Mouse (Mus musculus) telencephalon, adult 2 months (tissue): ENCODE measurements around the gene Cnpy1.

ENCODE experiments used
- DNase-seq: peaks from one replicate; pipeline ENCODE4 v3.0.0-alpha.2; 2011; ENCODE audit warnings: low read depth, low spot score

The Cnpy1 gene

GRCm38 (mm10) chr5:28245574-28245973 is at the start of gene Cnpy1:
Gene Cnpy1 (minus strand): TSS chr5:28245806.
- DNase-seq: no peak

DNA sequence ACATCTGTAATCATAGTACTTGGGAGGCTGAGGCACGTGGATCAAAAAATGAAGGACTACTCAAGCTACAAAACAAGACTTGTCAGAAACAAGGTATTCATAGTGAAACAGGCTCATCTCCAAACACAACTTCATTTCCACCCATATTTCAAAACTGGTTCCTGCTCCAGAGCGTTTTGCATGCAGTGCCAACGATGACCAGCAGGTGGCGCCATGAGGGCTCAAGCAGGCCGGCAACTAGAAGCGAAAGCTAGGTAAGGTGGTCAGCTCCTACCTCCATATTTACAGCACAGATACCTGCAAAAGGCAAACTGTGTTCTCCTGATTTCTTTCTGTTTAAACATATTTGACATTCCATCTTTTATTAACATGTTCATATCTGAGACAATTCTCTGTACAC is 48.4 kb upstream of the Cnpy1 start:
- DNase-seq: no peak

DNA sequence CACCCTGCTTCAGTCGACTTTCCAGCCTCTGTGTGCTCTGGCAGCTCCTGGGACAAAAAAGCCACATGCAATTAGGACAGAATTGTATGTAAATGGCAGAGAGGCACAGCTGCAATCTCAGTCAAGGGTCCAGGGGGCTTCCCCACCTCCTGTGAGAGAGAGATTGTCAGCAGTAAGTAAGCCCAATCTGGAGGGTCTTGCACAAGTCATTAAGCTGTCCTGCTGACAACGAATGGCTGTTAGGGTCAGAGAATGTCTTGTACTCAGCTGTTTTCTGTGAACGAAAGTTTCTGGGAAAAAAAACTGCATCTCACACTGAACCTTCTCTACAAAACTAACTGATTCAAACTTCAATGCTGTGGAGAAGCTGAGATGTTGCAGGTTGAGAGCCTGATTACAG is 46.7 kb upstream of the Cnpy1 start:
- DNase-seq: no peak

DNA sequence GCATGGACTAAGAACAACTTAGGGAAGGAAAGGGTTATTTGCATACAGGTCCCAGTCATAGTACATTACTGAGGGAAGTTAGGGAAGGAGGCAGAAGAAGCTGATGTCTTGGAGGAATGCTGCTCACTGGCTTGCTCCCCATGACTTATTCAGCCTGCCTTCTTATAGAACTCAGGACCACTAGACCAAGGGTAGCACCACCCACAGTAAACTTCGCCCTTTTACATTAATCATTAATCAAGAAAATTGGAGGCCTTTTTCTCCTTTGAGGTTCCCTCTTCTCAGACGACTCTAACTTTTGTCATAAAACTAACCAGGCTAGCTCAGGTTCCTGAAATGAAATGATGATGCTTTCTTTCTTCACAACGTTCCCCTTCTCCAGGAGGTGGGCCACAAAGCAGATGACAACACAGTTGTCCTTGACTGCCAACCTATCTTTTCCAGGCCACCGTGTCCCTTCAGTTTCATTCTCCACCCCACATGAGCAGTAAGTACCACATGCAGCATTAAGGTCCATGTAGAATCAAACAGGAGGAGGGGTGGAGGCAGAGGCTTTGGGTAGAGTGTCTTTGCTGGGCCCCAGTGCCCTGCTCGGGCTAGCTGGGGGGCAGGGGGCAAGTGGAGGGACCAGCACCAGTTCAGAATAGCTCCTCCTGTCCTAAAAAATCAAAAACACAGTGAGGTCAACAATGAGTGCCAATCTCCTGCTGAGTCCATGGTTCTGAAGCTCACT is 45.7 kb upstream of the Cnpy1 start:
- DNase-seq: no peak

GRCm38 (mm10) chr5:28290630-28291029 is 45.0 kb upstream of the Cnpy1 start:
- no peak for DNase-seq

DNA sequence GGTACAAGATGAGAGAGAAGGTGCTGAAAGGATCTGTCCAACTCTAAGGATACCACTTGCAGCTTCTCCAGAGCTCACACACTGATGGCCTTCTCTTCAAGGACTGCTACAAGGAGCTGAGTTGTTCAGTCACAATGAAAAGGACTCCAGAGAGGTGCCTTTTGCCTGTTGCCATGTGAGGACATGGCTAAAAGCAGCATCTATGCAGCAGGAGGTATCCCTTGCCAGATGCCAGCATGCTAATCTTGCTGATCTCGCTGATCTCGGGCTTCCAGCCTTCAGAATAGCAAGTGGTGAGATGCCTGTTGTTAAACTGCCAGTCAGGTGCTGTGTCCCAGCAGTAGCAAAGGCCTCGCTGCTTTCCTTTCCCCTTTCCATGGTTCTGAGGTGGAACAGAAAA is 43.5 kb upstream of the Cnpy1 start:
- DNase-seq: no peak

DNA sequence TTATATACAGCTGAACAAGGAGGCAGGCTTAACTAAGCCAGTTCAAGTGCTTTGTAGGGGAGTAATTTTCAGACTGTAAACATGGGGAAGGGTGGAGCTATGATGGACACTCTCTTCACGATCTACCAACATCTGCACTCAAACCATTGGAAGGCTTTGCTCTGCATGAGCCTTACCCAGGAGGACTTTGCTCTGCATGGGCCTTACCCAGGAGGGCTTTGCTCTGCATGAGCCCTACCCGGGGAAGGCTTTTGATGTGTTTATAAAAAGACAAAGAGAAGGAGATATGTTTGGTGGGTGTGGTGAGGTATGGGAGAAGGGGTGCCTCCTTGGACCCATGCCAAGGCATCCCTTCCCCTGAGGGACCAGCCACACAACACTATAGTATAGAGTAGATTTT is 31.7 kb upstream of the Cnpy1 start:
- DNase-seq: no peak

- DNase-seq: no peak
Measured at GRCm38 (mm10) chr5:28272836-28273235, 27.2 kb upstream of the Cnpy1 start.

DNA sequence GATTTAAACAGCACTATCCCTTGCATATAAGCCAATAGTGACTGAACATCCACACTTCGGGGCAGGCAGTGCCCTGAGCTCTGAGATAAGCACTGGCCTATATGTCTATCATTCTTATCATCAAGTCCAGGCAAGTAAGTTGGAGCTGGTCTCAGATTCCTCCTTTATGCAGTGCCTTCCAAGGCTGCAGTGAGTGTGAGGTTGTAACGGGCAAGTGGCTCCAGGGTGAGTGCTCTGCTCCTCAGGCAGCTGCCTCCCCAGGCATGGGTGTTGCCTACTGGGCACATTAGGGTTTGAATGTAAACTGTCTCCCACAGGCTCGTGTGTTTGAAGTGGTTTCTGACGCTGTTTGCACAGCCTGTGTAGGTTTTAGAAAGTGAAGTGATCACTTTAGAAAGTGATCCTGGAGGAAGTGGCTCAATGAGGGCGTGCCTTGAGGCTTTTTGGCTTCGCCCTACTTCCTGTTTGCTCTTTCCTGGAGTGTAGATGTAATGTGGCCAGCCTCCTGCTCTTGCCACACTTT is 23.9 kb upstream of the Cnpy1 start:
- DNase-seq: no peak

DNA sequence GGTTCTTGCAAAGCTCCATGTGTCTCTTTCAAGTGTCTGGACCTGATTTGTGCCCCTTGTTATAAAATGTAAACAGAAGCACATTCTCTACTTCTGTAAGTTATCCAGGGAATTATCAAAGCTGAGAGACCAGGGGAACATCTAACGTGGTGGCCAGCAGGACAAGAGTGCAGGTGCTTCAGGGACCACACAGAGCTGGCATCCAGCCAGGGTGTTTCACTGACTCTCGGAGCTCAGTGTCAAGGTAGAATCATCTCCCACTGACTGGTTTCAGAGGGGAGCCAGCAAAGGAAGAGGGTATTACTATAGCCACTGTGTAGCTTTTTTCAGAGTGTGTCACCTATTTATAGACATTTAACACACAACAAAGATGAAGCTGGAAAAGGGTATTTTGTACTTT is 22.0 kb upstream of the Cnpy1 start:
- no peak for DNase-seq

DNA sequence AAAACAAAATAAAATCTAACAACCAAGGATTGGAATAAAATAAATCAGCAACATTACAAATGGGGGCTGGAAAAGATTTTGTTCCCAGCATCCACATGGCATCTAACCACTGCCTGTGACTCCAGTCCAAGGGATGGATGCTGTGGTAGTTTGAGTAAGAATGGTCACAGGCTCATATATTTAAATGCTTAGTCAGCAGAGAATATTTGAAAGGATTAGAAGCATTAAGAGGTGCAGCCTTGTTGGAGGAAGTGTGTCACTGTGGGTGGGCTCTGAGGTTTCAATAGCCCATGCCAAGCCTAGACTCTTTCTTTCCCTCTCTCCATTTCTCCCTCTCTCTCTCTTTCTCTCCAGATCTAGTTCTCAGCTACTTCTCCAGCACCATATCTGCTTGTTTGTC is 20.0 kb upstream of the Cnpy1 start:
- no peak for DNase-seq

GRCm38 (mm10) chr5:28263852-28264251 is 18.2 kb upstream of the Cnpy1 start:
- no peak for DNase-seq

DNA sequence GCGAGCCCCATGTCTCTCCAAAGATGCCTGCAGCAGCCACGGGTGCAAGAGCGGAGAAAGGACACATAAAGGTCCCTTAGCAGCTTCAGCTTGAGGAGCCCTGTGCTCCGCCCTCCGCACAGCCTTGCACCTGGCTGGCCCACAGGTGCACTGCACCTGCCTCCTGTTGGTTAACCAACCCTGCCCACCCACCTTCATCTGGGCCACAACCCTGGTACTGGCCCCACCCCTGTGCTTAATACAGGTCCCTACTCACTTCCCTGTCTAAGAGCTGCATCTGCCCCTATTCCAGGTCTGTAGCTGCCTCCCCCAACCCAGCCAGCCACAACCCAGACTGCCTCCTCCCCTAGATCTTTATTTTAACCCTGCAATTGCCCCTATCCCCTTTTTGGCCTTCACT is 16.5 kb upstream of the Cnpy1 start:
- DNase-seq: no peak

DNA sequence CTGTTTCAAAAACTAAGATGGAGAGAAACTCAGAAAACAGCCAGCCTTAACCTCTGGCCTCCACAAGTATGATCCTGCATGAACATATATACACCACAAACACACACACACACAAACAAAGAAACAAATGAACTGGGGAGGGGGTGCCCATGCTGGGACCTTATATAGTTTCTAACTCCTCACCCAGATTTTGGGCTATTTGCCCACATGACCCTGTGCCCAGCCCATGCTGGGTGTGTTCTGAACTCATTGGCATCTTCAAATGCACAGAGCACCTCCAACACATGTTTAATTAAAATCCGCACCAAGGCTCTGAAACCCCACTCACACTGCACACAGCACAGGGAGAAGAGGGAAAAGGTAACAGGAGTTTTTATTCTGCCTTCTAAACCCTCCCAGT is 14.3 kb upstream of the Cnpy1 start:
- DNase-seq: no peak

DNA sequence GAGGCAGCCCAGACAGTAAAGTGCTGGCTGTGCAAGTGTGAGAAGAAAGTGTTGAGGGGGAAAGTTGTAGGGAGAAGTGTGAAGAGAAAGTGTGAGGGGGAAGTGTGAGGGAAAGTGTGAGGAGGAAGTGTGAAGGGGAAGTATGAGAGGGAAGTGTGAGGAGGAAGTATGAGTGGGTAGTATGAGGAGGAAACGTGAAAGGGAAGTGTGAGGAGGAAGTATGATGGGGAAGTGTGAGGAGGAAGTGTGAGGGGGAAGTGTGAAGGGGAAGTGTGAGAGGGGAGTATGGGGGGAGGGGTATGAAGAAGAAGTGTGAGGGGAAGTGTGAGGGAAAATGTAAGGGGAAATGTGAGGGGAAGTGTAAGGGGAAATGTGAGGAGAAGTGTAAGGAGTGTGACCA is 13.8 kb upstream of the Cnpy1 start:
- no peak for DNase-seq

DNA sequence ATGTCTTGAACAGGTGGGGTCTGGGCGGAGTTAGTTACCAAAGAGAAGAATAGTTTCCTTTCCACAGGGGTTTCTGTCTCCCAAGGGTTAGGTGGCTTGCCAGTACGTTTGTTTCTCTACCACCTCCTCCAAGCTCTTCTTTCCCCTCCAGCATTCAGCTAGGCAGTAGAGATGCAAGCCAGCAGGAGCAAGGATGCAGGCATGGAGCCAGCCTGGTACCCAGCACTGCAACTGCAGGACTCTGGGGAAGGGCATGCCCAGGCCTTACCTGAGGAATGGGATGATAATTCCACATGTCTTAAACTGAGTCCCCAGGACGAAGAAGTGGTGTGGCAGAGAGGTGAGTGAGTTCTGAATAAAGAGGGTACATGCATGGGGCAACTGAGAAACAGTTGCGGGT is 12.2 kb upstream of the Cnpy1 start:
- no peak for DNase-seq

DNA sequence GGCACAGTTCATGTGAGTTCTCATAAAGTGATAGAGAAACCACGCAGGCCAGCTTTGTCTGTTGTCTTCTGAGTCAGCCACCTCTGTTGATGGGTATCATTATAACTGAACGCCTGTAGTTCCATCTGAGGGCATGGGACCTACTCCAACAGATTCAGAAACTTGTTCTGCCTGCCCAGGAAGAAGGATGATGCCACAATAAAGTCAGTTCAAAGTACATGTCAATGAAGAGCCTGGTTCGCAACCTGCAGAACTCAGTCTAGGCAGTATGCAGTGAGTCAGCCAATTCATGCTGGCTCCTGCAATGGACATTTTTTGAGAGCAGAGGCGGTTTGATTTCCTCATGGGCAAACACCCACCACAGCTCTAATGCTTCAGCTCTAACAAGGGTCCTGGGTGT is 7.4 kb upstream of the Cnpy1 start:
- DNase-seq: no peak

DNA sequence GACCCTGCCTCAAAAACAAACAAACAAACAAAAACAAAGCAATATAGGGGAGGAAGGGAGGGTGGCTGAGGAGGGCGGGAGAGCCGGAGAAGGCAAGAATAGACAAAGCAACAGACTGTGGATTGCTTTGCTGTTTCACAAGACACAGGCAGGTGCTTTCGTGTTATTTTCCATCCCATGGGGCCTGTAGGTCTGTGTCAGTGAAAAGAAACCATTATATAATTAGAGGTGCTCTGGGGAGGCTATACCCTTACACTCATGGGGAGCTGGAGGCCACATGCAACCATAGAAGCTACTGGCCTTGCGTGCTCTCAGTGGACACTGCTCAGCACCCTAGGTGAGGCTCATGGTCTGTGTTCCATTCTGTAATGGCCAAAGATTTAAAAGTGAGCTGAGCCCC is 6.7 kb upstream of the Cnpy1 start:
- no peak for DNase-seq

DNA sequence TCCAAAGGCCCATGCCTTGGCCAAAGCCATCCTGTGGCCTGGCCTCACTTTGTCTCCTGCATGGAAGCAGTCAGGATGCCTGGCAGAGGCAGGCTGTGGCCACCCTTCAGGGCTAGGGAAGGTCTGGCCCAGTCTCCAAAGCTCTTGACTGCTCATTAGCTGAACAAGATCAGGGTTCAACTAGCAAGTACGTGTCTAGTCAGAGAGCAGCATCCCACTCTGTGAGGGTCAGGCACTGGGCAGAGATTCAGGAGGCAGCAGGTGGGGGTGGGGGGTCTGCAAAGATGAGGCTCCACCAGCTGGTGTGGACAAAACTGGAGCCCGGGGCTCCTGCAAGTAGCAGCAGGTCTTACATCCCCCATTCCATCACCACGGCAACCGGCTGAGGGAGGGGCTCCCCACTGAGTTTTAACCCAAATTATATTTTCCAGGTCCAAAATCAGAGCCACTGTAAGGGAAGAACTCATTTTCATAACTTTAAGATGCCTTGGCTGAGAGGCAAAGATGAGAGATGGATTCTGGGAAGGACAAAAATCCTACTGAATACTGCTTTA is 5.7 kb upstream of the Cnpy1 start:
- peak; percentile 6 for DNase-seq

DNA sequence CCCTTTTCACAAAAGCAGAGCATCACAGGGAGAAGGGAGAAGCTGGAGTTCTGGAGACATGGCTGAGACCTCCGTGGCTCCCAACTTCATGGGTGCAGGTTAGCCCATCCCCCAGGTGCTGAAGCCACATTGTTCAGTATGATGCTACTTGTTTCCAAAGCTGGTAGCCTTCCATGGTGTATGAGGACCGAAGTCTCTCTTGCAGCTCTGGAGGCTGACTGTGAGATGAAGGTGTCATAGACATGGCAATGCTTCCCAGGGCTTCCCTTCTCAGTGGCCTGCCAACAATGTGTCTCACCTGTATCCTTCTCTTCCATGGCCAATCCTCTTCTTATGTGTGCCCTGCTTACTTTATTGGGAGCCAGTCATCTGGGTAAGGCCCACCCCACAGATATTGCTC is 4.9 kb upstream of the Cnpy1 start:
- DNase-seq: no peak

- no peak for DNase-seq
Measured at GRCm38 (mm10) chr5:28245121-28245520, 485 bp downstream of the Cnpy1 start.

DNA sequence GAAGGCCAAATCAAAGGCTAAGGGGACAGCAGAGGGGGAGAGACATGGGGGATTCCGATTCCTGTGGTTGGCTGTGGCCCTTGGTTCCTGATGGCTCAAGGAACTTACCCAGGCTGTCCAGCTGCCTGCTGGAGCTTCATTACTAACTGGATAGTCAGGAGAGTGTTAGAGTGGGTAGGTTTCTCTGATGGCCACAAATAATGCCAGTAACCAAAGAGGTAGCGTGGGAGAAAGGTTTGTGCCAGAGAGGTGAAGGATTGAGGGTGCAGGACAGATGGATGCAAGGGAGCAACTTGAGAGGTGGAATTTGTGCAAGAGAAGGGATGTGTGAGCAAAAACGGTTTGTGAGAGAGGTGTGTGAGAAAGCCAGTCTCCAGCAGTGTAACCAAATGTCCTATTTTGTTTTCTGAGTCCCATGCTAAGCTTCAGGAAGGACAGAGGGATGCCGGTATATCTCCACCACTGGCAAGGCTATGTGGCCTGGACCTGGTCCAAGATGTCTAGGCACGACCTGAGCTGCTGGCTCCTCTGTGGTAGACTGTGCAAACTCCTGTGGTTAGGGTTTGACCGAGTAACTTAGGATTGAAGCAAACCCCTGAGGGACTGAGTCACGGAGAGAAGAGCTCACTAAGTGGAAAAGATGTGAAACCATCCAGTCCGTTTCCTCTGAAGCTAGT is 2.0 kb downstream of the Cnpy1 start:
- no peak for DNase-seq

GRCm38 (mm10) chr5:28241423-28241822 is 4.2 kb downstream of the Cnpy1 start:
- peak; percentile 26 for DNase-seq
